Mouse (Mus musculus) stomach, embryonic 14.5 days (tissue): ENCODE data around the gene Dicer1. TPM values are rescaled to one million over a fixed set of nuclear protein-coding genes. Genes with fewer than 3 reads are reported as not detected.

ENCODE experiments used
- ATAC-seq: fragments of 200-750 bp; cut with Nextera tagmentation; 2 replicates; pipeline ENCODE4 v1.8.0; 2017; ENCODE audit warnings: low read depth, moderate TSS enrichment; ENCODE audit not compliant: insufficient number of reproducible peaks, insufficient read depth, low FRiP score
- H3K27ac ChIP-seq: fragments of 300-500 bp; sonication (generic); 2 replicates; pipeline ENCODE4 v1.5.1; 2014; ENCODE audit warnings: mild to moderate bottlenecking, low read length, moderate library complexity, mixed read lengths
- H3K27me3 ChIP-seq: fragments of 300-500 bp; sonication (generic); 2 replicates; pipeline ENCODE4 v1.6.1; 2014; ENCODE audit warnings: low read length, control low read depth, mixed read lengths; ENCODE audit not compliant: control insufficient read depth, insufficient read depth
- H3K36me3 ChIP-seq: fragments of 300-500 bp; sonication (generic); 2 replicates; pipeline ENCODE4 v1.6.1; 2014; ENCODE audit warnings: mild to moderate bottlenecking, control low read depth, low read length, moderate library complexity, mixed read lengths; ENCODE audit not compliant: control insufficient read depth, insufficient read depth
- H3K4me1 ChIP-seq: fragments of 300-500 bp; sonication (generic); 2 replicates; pipeline ENCODE4 v1.6.1; 2014; ENCODE audit warnings: low read length, control low read depth, mixed read lengths; ENCODE audit not compliant: control insufficient read depth, insufficient read depth
- H3K4me2 ChIP-seq: fragments of 300-500 bp; sonication (generic); replicated peaks from 2 replicates; pipeline ENCODE4 v1.6.1; 2014; ENCODE audit warnings: low read depth, low read length, control low read depth
- H3K4me3 ChIP-seq: fragments of 300-500 bp; sonication (generic); 2 replicates; pipeline ENCODE4 v1.5.1; 2014; ENCODE audit warnings: low read depth, low read length, control low read depth
- H3K9ac ChIP-seq: fragments of 300-500 bp; sonication (generic); replicated peaks from 2 replicates; pipeline ENCODE4 v1.6.1; 2014; ENCODE audit warnings: low read depth, mild to moderate bottlenecking, control low read depth, low read length, moderate library complexity, mixed read lengths
- H3K9me3 ChIP-seq: fragments of 300-500 bp; sonication (generic); 2 replicates; pipeline ENCODE4 v1.6.1; 2016; ENCODE audit warnings: low read depth, low read length, control low read depth; ENCODE audit not compliant: control insufficient read depth
- WGBS: fragments of 180-500 bp; shearing (Covaris S2); extraction: QIAGEN DNeasy Blood & Tissue Kit; methylation state at CpG from one replicate; pipeline ENCODE4 v1.1.7; 2014; 5-methylcytosine and 5-hydroxymethylcytosine counted together
- polyA plus RNA-seq: library from polyadenylated mRNA; unstranded; fragments of >200 nt; fragmentation: Nextera tagmentation; extraction: Ambion mirVana; gene quantifications from 2 replicates; pipeline ENCODE4 v1.2.1, GENCODE M21; 2014

Gene Dicer1
- polyA plus RNA-seq, 1 experiment from 2014 or later, result 31.7 TPM

GRCm38 (mm10) chr12:104748946-104749345 lies 2.8 kb downstream of the Dicer1 start:
- peaks cover 24% of the 10 kb centered on the region for H3K4me1 ChIP-seq
- H3K9me3 ChIP-seq, result no peaks in the 10 kb centered on the region
- WGBS, result 70% methylated on average over 2 of the region's 2 CpGs
- H3K4me3 ChIP-seq, result no peak overlapping the region
- no peaks in the 10 kb centered on the region for H3K27me3 ChIP-seq
- no peak overlapping the region for H3K4me2 ChIP-seq
- H3K27ac ChIP-seq, result no peak overlapping the region
- no peaks in the 10 kb centered on the region for H3K36me3 ChIP-seq
- no peak overlapping the region for H3K9ac ChIP-seq
- ATAC-seq, result no peak

GRCm38 (mm10) chr12:104747252-104747651 lies 4.5 kb downstream of the Dicer1 start:
- Histone ChIP-seq H3K27ac (no peak overlapping the region), H3K4me2 (no peak overlapping the region), H3K9ac (no peak overlapping the region), H3K4me3 (no peak overlapping the region), H3K4me1 (peaks cover 24% of the 10 kb centered on the region), H3K9me3 (no peaks in the 10 kb centered on the region), H3K36me3 (no peaks in the 10 kb centered on the region), H3K27me3 (no peaks in the 10 kb centered on the region)
- no peak for ATAC-seq
- WGBS, result 80% methylated on average over 5 of the region's 5 CpGs

- Histone ChIP-seq H3K9ac (no peak overlapping the region), H3K36me3 (no peaks in the 10 kb centered on the region), H3K4me2 (no peak overlapping the region), H3K27ac (no peak overlapping the region), H3K9me3 (no peaks in the 10 kb centered on the region), H3K27me3 (no peaks in the 10 kb centered on the region), H3K4me1 (peaks cover 28% of the 10 kb centered on the region), H3K4me3 (no peak overlapping the region)
- ATAC-seq, result no peak
- WGBS, result 88% methylated on average over 2 of the region's 2 CpGs
These were observed 5.2 kb downstream of the Dicer1 start for GRCm38 (mm10) chr12:104746601-104747000.

- Histone ChIP-seq H3K9me3 (no peaks in the 10 kb centered on the region), H3K27ac (no peak overlapping the region), H3K4me2 (no peak overlapping the region), H3K9ac (no peak overlapping the region), H3K4me1 (peaks cover 23% of the 10 kb centered on the region), H3K36me3 (no peaks in the 10 kb centered on the region), H3K4me3 (no peak overlapping the region), H3K27me3 (no peaks in the 10 kb centered on the region)
- WGBS, result 73% methylated on average over 4 of the region's 4 CpGs
- ATAC-seq, result no peak
These were observed 8.1 kb downstream of the Dicer1 start for GRCm38 (mm10) chr12:104743687-104744086.

GRCm38 (mm10) chr12:104742247-104742646 lies 9.5 kb downstream of the Dicer1 start:
- no peak for ATAC-seq
- no peak overlapping the region for H3K4me3 ChIP-seq
- H3K4me1 ChIP-seq, result peaks cover 22% of the 10 kb centered on the region
- H3K36me3 ChIP-seq, result no peaks in the 10 kb centered on the region
- no peaks in the 10 kb centered on the region for H3K27me3 ChIP-seq
- 78% methylated on average over 6 of the region's 6 CpGs for WGBS
- H3K4me2 ChIP-seq, result no peak overlapping the region
- no peak overlapping the region for H3K9ac ChIP-seq
- no peaks in the 10 kb centered on the region for H3K9me3 ChIP-seq
- no peak overlapping the region for H3K27ac ChIP-seq

- Histone ChIP-seq H3K4me3 (no peak overlapping the region), H3K4me1 (peaks cover 22% of the 10 kb centered on the region), H3K27me3 (no peaks in the 10 kb centered on the region), H3K36me3 (no peaks in the 10 kb centered on the region), H3K9ac (no peak overlapping the region), H3K4me2 (no peak overlapping the region), H3K9me3 (no peaks in the 10 kb centered on the region), H3K27ac (no peak overlapping the region)
- ATAC-seq, result no peak
- 56% methylated on average over 12 of the region's 12 CpGs for WGBS
These were observed 10.6 kb downstream of the Dicer1 start for GRCm38 (mm10) chr12:104740841-104741787.

- no peaks in the 10 kb centered on the region for H3K9me3 ChIP-seq
- no peak overlapping the region for H3K27ac ChIP-seq
- H3K4me2 ChIP-seq, result no peak overlapping the region
- peaks cover 4% of the 10 kb centered on the region; the same call in 1 of the 2 replicates for H3K36me3 ChIP-seq
- H3K27me3 ChIP-seq, result no peaks in the 10 kb centered on the region
- WGBS, result 34% methylated on average over 3 of the region's 3 CpGs
- H3K9ac ChIP-seq, result no peak overlapping the region
- peaks cover 22% of the 10 kb centered on the region for H3K4me1 ChIP-seq
- no peak overlapping the region for H3K4me3 ChIP-seq
- ATAC-seq, result 0 out of 2 replicates have a peak, but pooled peaks have one; percentile 28
These were observed 12.8 kb downstream of the Dicer1 start for GRCm38 (mm10) chr12:104738931-104739330.

- H3K9ac ChIP-seq, result no peak overlapping the region
- no peak overlapping the region for H3K4me2 ChIP-seq
- H3K4me1 ChIP-seq, result peaks cover 22% of the 10 kb centered on the region
- ATAC-seq, result no peak
- peaks cover 4% of the 10 kb centered on the region; the same call in 1 of the 2 replicates for H3K36me3 ChIP-seq
- H3K27ac ChIP-seq, result no peak overlapping the region
- H3K27me3 ChIP-seq, result no peaks in the 10 kb centered on the region
- no peaks in the 10 kb centered on the region for H3K9me3 ChIP-seq
- 29% methylated on average over 9 of the region's 9 CpGs for WGBS
- H3K4me3 ChIP-seq, result no peak overlapping the region
These were observed 13.3 kb downstream of the Dicer1 start for GRCm38 (mm10) chr12:104738446-104738845.
